Mouse (Mus musculus): ENCODE data around the gene Fry. TPM values are rescaled to one million over a fixed set of nuclear protein-coding genes. Genes with fewer than 3 reads are reported as not detected.

Gene Fry
- polyA plus RNA-seq, 1 experiment from 2014 or later, result 8.5 TPM

GRCm38 (mm10) chr5:150152071-150152879 is 33.8 kb downstream of the Fry start:
- H3K27me3 ChIP-seq (ENCODE audit: insufficient read depth, low read length), result no peaks in the 10 kb centered on the region
- H3K9me3 ChIP-seq (replicated peaks; ENCODE audit: low read length), result no peaks in the 10 kb centered on the region
- TF ChIP-seq CTCF (IDR thresholded peaks at IDR 0.05; ENCODE audit: low read depth), result no peak
- H3K9ac ChIP-seq (ENCODE audit: low read depth, low read length), result 0 out of 2 replicates have a peak overlapping the region, but pooled peaks have one; percentile 37
- DNase-seq (ENCODE audit: low spot score) (peak; percentile 74), ATAC-seq (replicated peaks; ENCODE audit: low FRiP score, low read depth) (peak; percentile 70)
- peak overlapping the region; percentile 31 for H3K4me2 ChIP-seq (ENCODE audit: low read length)
- no peaks in the 10 kb centered on the region for H3K36me3 ChIP-seq (ENCODE audit: insufficient read depth, low read length)
- H3K4me3 ChIP-seq (replicated peaks; ENCODE audit: low read depth, low read length), result no peak overlapping the region
- 33% methylated on average over 22 of the region's 22 CpGs for WGBS
- H3K4me1 ChIP-seq (replicated peaks; ENCODE audit: insufficient read depth, low read length), result peaks cover 4% of the 10 kb centered on the region; the same call in 1 of the 2 replicates
- peak overlapping the region; percentile 42; the same call in 1 of the 2 replicates for H3K27ac ChIP-seq

GRCm38 (mm10) chr5:150152880-150153281 is 34.4 kb downstream of the Fry start:
- Histone ChIP-seq H3K4me2 (ENCODE audit: low read length) (no peak overlapping the region), H3K9me3 (replicated peaks; ENCODE audit: low read length) (no peaks in the 10 kb centered on the region), H3K36me3 (ENCODE audit: insufficient read depth, low read length) (no peaks in the 10 kb centered on the region), H3K4me3 (replicated peaks; ENCODE audit: low read depth, low read length) (no peak overlapping the region), H3K27ac (no peak overlapping the region), H3K9ac (ENCODE audit: low read depth, low read length) (no peak overlapping the region), H3K27me3 (ENCODE audit: insufficient read depth, low read length) (no peaks in the 10 kb centered on the region), H3K4me1 (replicated peaks; ENCODE audit: insufficient read depth, low read length) (peaks cover 4% of the 10 kb centered on the region; the same call in 1 of the 2 replicates)
- ATAC-seq (replicated peaks; ENCODE audit: low FRiP score, low read depth), result no peak
- no peak for DNase-seq (ENCODE audit: low spot score)
- TF ChIP-seq CTCF (IDR thresholded peaks at IDR 0.05; ENCODE audit: low read depth), result peak; percentile 27; the same call in 1 of the 2 replicates
- 60% methylated on average over 10 of the region's 10 CpGs for WGBS

- H3K9ac ChIP-seq (ENCODE audit: low read depth, low read length), result no peak overlapping the region
- no peak for DNase-seq (ENCODE audit: low spot score)
- no peak overlapping the region for H3K27ac ChIP-seq
- no peaks in the 10 kb centered on the region for H3K36me3 ChIP-seq (ENCODE audit: insufficient read depth, low read length)
- H3K4me2 ChIP-seq (ENCODE audit: low read length), result no peak overlapping the region
- no peak overlapping the region for H3K4me3 ChIP-seq (replicated peaks; ENCODE audit: low read depth, low read length)
- H3K9me3 ChIP-seq (replicated peaks; ENCODE audit: low read length), result no peaks in the 10 kb centered on the region
- no peak for ATAC-seq (replicated peaks; ENCODE audit: low FRiP score, low read depth)
- peaks cover 4% of the 10 kb centered on the region; the same call in 1 of the 2 replicates for H3K4me1 ChIP-seq (replicated peaks; ENCODE audit: insufficient read depth, low read length)
- WGBS, result 87% methylated on average over 8 of the region's 8 CpGs
- no peaks in the 10 kb centered on the region for H3K27me3 ChIP-seq (ENCODE audit: insufficient read depth, low read length)
- no peak for TF ChIP-seq CTCF (IDR thresholded peaks at IDR 0.05; ENCODE audit: low read depth)
Measured at GRCm38 (mm10) chr5:150155388-150155787, 36.9 kb downstream of the Fry start.

GRCm38 (mm10) chr5:150156063-150156786 is 37.8 kb downstream of the Fry start:
- peaks cover 4% of the 10 kb centered on the region; the same call in 1 of the 2 replicates for H3K4me1 ChIP-seq (replicated peaks; ENCODE audit: insufficient read depth, low read length)
- H3K9me3 ChIP-seq (replicated peaks; ENCODE audit: low read length), result no peaks in the 10 kb centered on the region
- no peak overlapping the region for H3K9ac ChIP-seq (ENCODE audit: low read depth, low read length)
- ATAC-seq (replicated peaks; ENCODE audit: low FRiP score, low read depth), result no peak
- WGBS, result 84% methylated on average over 16 of the region's 16 CpGs
- DNase-seq (ENCODE audit: low spot score), result no peak
- no peak overlapping the region for H3K4me2 ChIP-seq (ENCODE audit: low read length)
- no peak for TF ChIP-seq CTCF (IDR thresholded peaks at IDR 0.05; ENCODE audit: low read depth)
- H3K27ac ChIP-seq, result no peak overlapping the region
- no peak overlapping the region for H3K4me3 ChIP-seq (replicated peaks; ENCODE audit: low read depth, low read length)
- H3K36me3 ChIP-seq (ENCODE audit: insufficient read depth, low read length), result no peaks in the 10 kb centered on the region
- H3K27me3 ChIP-seq (ENCODE audit: insufficient read depth, low read length), result no peaks in the 10 kb centered on the region

- no peak overlapping the region for H3K4me2 ChIP-seq (ENCODE audit: low read length)
- no peaks in the 10 kb centered on the region for H3K9me3 ChIP-seq (replicated peaks; ENCODE audit: low read length)
- no peaks in the 10 kb centered on the region for H3K36me3 ChIP-seq (ENCODE audit: insufficient read depth, low read length)
- 37% methylated on average over 6 of the region's 6 CpGs for WGBS
- DNase-seq (ENCODE audit: low spot score), result peak; percentile 62
- no peaks in the 10 kb centered on the region for H3K4me1 ChIP-seq (replicated peaks; ENCODE audit: insufficient read depth, low read length)
- peak; percentile 76 for TF ChIP-seq CTCF (IDR thresholded peaks at IDR 0.05; ENCODE audit: low read depth)
- no peaks in the 10 kb centered on the region for H3K27me3 ChIP-seq (ENCODE audit: insufficient read depth, low read length)
- H3K27ac ChIP-seq, result no peak overlapping the region
- no peak overlapping the region for H3K4me3 ChIP-seq (replicated peaks; ENCODE audit: low read depth, low read length)
- H3K9ac ChIP-seq (ENCODE audit: low read depth, low read length), result no peak overlapping the region
- ATAC-seq (replicated peaks; ENCODE audit: low FRiP score, low read depth), result 0 out of 2 replicates have a peak, but pooled peaks have one; percentile 8
Measured at GRCm38 (mm10) chr5:150157682-150158081, 39.2 kb downstream of the Fry start.

- Histone ChIP-seq H3K27me3 (ENCODE audit: insufficient read depth, low read length) (no peaks in the 10 kb centered on the region), H3K9ac (ENCODE audit: low read depth, low read length) (no peak overlapping the region), H3K36me3 (ENCODE audit: insufficient read depth, low read length) (no peaks in the 10 kb centered on the region), H3K9me3 (replicated peaks; ENCODE audit: low read length) (no peaks in the 10 kb centered on the region), H3K27ac (peak overlapping the region; percentile 60; the same call in 1 of the 2 replicates), H3K4me1 (replicated peaks; ENCODE audit: insufficient read depth, low read length) (no peaks in the 10 kb centered on the region), H3K4me3 (replicated peaks; ENCODE audit: low read depth, low read length) (no peak overlapping the region), H3K4me2 (ENCODE audit: low read length) (no peak overlapping the region)
- ATAC-seq (replicated peaks; ENCODE audit: low FRiP score, low read depth), result no peak
- 23% methylated on average over 5 of the region's 5 CpGs for WGBS
- no peak for DNase-seq (ENCODE audit: low spot score)
- TF ChIP-seq CTCF (IDR thresholded peaks at IDR 0.05; ENCODE audit: low read depth), result no peak
Measured at GRCm38 (mm10) chr5:150159151-150159550, 40.7 kb downstream of the Fry start.
